Mouse (Mus musculus): ENCODE results near the gene Ppp1cb. TPM values are rescaled to one million over a fixed set of nuclear protein-coding genes. Genes with fewer than 3 reads are reported as not detected.
"Not testable (repeated sequence)": the region's sequence is repeated elsewhere in the genome, so short reads cannot be mapped to it uniquely, and the experiment has no call there.

Ppp1cb gene
- total RNA-seq (2014; fragmentation: Nextera tagmentation) (102 and 177 TPM in 2 replicates), total RNA-seq (2017) (203 and 224 TPM in 2 replicates)

GRCm38 (mm10) chr5:32458408-32459143 lies at the start of gene Ppp1cb:
TSS of gene Ppp1cb (plus strand) at chr5:32458843.
- peak; percentile 95 for ATAC-seq (replicated peaks; ENCODE audit: low FRiP score, low TSS enrichment, poor library complexity, severe bottlenecking)

GRCm38 (mm10) chr5:32409747-32410146 lies 48.9 kb upstream of the Ppp1cb start:
- ATAC-seq (replicated peaks; ENCODE audit: low FRiP score, low TSS enrichment, poor library complexity, severe bottlenecking), result no peak

GRCm38 (mm10) chr5:32410954-32411688 lies 47.5 kb upstream of the Ppp1cb start:
- no peak for ATAC-seq (replicated peaks; ENCODE audit: low FRiP score, low TSS enrichment, poor library complexity, severe bottlenecking)

- no peak for ATAC-seq (replicated peaks; ENCODE audit: low FRiP score, low TSS enrichment, poor library complexity, severe bottlenecking)
Measured at GRCm38 (mm10) chr5:32412186-32412950, 46.3 kb upstream of the Ppp1cb start.

- ATAC-seq (replicated peaks; ENCODE audit: low FRiP score, low TSS enrichment, poor library complexity, severe bottlenecking), result no peak
Measured at GRCm38 (mm10) chr5:32413083-32413482, 45.6 kb upstream of the Ppp1cb start.

- ATAC-seq (replicated peaks; ENCODE audit: low FRiP score, low TSS enrichment, poor library complexity, severe bottlenecking), result no peak
Measured at GRCm38 (mm10) chr5:32413569-32413968, 45.1 kb upstream of the Ppp1cb start.

GRCm38 (mm10) chr5:32414461-32414985 lies 44.1 kb upstream of the Ppp1cb start:
- ATAC-seq (replicated peaks; ENCODE audit: low FRiP score, low TSS enrichment, poor library complexity, severe bottlenecking), result no peak

GRCm38 (mm10) chr5:32415554-32415953 lies 43.1 kb upstream of the Ppp1cb start:
- ATAC-seq (replicated peaks; ENCODE audit: low FRiP score, low TSS enrichment, poor library complexity, severe bottlenecking), result no peak

GRCm38 (mm10) chr5:32416881-32417280 lies 41.8 kb upstream of the Ppp1cb start:
- ATAC-seq (replicated peaks; ENCODE audit: low FRiP score, low TSS enrichment, poor library complexity, severe bottlenecking), result no peak

GRCm38 (mm10) chr5:32422081-32422589 lies 36.5 kb upstream of the Ppp1cb start:
- ATAC-seq (replicated peaks; ENCODE audit: low FRiP score, low TSS enrichment, poor library complexity, severe bottlenecking), result no peak

- no peak for ATAC-seq (replicated peaks; ENCODE audit: low FRiP score, low TSS enrichment, poor library complexity, severe bottlenecking)
Measured at GRCm38 (mm10) chr5:32423339-32424046, 35.1 kb upstream of the Ppp1cb start.

- ATAC-seq (replicated peaks; ENCODE audit: low FRiP score, low TSS enrichment, poor library complexity, severe bottlenecking), result no peak
Measured at GRCm38 (mm10) chr5:32424464-32424863, 34.2 kb upstream of the Ppp1cb start.

- no peak for ATAC-seq (replicated peaks; ENCODE audit: low FRiP score, low TSS enrichment, poor library complexity, severe bottlenecking)
Measured at GRCm38 (mm10) chr5:32425485-32426171, 33.0 kb upstream of the Ppp1cb start.

GRCm38 (mm10) chr5:32430399-32430798 lies 28.2 kb upstream of the Ppp1cb start:
- no peak for ATAC-seq (replicated peaks; ENCODE audit: low FRiP score, low TSS enrichment, poor library complexity, severe bottlenecking)

- not testable (repeated sequence) for ATAC-seq (replicated peaks; ENCODE audit: low FRiP score, low TSS enrichment, poor library complexity, severe bottlenecking)
Measured at GRCm38 (mm10) chr5:32434346-32434745, 24.3 kb upstream of the Ppp1cb start.

- no peak for ATAC-seq (replicated peaks; ENCODE audit: low FRiP score, low TSS enrichment, poor library complexity, severe bottlenecking)
Measured at GRCm38 (mm10) chr5:32435612-32436011, 23.0 kb upstream of the Ppp1cb start.

- ATAC-seq (replicated peaks; ENCODE audit: low FRiP score, low TSS enrichment, poor library complexity, severe bottlenecking), result no peak
Measured at GRCm38 (mm10) chr5:32437901-32438563, 20.6 kb upstream of the Ppp1cb start.

- no peak for ATAC-seq (replicated peaks; ENCODE audit: low FRiP score, low TSS enrichment, poor library complexity, severe bottlenecking)
Measured at GRCm38 (mm10) chr5:32438564-32438922, 20.1 kb upstream of the Ppp1cb start.
